Mouse (Mus musculus) CH12.LX (cell line): ENCODE results near the gene Rnf141. TPM values are rescaled to one million over a fixed set of nuclear protein-coding genes. Genes with fewer than 3 reads are reported as not detected.

Experiments used
- DNase-seq: peaks from one replicate; pipeline ENCODE4 v3.0.0-alpha.2; 2013; ENCODE audit errors: extremely low read depth
- H3K27ac ChIP-seq: 2 replicates; pipeline ENCODE4 v1.5.1; 2012; ENCODE audit warnings: low read depth, mild to moderate bottlenecking, control low read depth, moderate library complexity; ENCODE audit not compliant: insufficient read depth
- H3K27me3 ChIP-seq: replicated peaks from 2 replicates; pipeline ENCODE3; 2012; ENCODE audit warnings: inconsistent platforms
- H3K36me3 ChIP-seq, 2 experiments: replicated peaks in 1 of 2; 2 replicates each; pipeline versions ENCODE3 to v1.6.1; 2012; ENCODE audit warnings: inconsistent platforms in 1 of 2, low read length in 1 of 2, mild to moderate bottlenecking in 1 of 2, mixed read lengths in 1 of 2, moderate library complexity in 1 of 2; ENCODE audit not compliant: control insufficient read depth in 1 of 2, insufficient read depth in 1 of 2
- H3K4me1 ChIP-seq, 2 experiments: 2 replicates each; pipeline ENCODE4 v1.6.1; 2012; ENCODE audit warnings: inconsistent platforms in 1 of 2, moderate library complexity in 1 of 2; ENCODE audit not compliant: insufficient read depth in 2 of 2, control insufficient read depth in 1 of 2
- H3K4me2 ChIP-seq: 2 replicates; pipeline ENCODE4 v1.6.1; 2012; ENCODE audit warnings: low read depth, mild to moderate bottlenecking, control low read depth; ENCODE audit not compliant: poor library complexity, insufficient read depth, severe bottlenecking
- H3K4me3 ChIP-seq, 3 experiments: fragments of 150-350 bp in 1 of 3; sonication (generic) in 1 of 3; replicated peaks in 1 of 3; 2 replicates each; pipeline versions ENCODE3 to v1.5.1; 2011 to 2012; ENCODE audit warnings: low read depth in 2 of 3, low read length in 2 of 3, mild to moderate bottlenecking in 2 of 3, moderate library complexity in 2 of 3, control low read depth in 1 of 3, improper control_type of control experiment in 1 of 3, inconsistent platforms in 1 of 3, mixed read lengths in 1 of 3; ENCODE audit not compliant: poor library complexity in 1 of 3
- H3K79me2 ChIP-seq: replicated peaks from 2 replicates; pipeline ENCODE4 v1.6.1; 2012; ENCODE audit warnings: mild to moderate bottlenecking, moderate library complexity; ENCODE audit not compliant: control insufficient read depth, poor library complexity, insufficient read depth, severe bottlenecking; ENCODE audit errors: extremely low read depth
- H3K9ac ChIP-seq: 2 replicates; pipeline ENCODE4 v1.6.1; 2012; ENCODE audit warnings: low read depth, mild to moderate bottlenecking, control low read depth, moderate library complexity; ENCODE audit not compliant: insufficient read depth
- H3K9me3 ChIP-seq: replicated peaks from 2 replicates; pipeline ENCODE3; 2012; ENCODE audit warnings: low read length, inconsistent platforms, mixed read lengths
- BHLHE40 ChIP-seq: IDR thresholded peaks from 2 replicates; pipeline ENCODE4 v1.6.1; 2011; ENCODE audit warnings: mild to moderate bottlenecking, low read depth, low read length, improper control_type of control experiment
- CHD2 ChIP-seq: IDR thresholded peaks from 2 replicates; pipeline ENCODE4 v1.6.1; 2011; ENCODE audit warnings: low read length, improper control_type of control experiment
- E2F4 ChIP-seq: IDR thresholded peaks from 2 replicates; pipeline ENCODE4 v1.6.1; 2011; ENCODE audit warnings: low read depth, low read length, improper control_type of control experiment; ENCODE audit not compliant: insufficient replicate concordance
- ETS1 ChIP-seq: conservative IDR thresholded peaks from 2 replicates; pipeline ENCODE4 v1.6.1; 2012; ENCODE audit warnings: low read depth, mild to moderate bottlenecking, inconsistent platforms, low read length, improper control_type of control experiment, moderate library complexity
- IRF4 ChIP-seq: IDR thresholded peaks from 2 replicates; pipeline ENCODE4 v1.6.1; 2014; ENCODE audit warnings: low read depth, mild to moderate bottlenecking, inconsistent platforms, low read length, improper control_type of control experiment
- JUN ChIP-seq: IDR thresholded peaks from 2 replicates; pipeline ENCODE4 v1.6.1; 2011; ENCODE audit warnings: low read depth, mild to moderate bottlenecking, low read length, improper control_type of control experiment, moderate library complexity; ENCODE audit not compliant: insufficient read depth
- MAFK ChIP-seq: IDR thresholded peaks from 2 replicates; pipeline ENCODE4 v1.6.1; 2011; ENCODE audit warnings: low read length, improper control_type of control experiment; ENCODE audit not compliant: insufficient replicate concordance
- MAX ChIP-seq: IDR thresholded peaks from 2 replicates; pipeline ENCODE4 v1.6.1; 2011; ENCODE audit warnings: low read length, improper control_type of control experiment
- MAZ ChIP-seq: IDR thresholded peaks from 2 replicates; pipeline ENCODE4 v1.6.1; 2012; ENCODE audit warnings: low read depth, mild to moderate bottlenecking, inconsistent platforms, low read length, improper control_type of control experiment, moderate library complexity
- MEF2A ChIP-seq: IDR thresholded peaks from 2 replicates; pipeline ENCODE4 v1.6.1; 2014; ENCODE audit warnings: low read depth, mild to moderate bottlenecking, inconsistent platforms, low read length, improper control_type of control experiment, borderline replicate concordance
- MXI1 ChIP-seq: IDR thresholded peaks from 2 replicates; pipeline ENCODE4 v1.6.1; 2011; ENCODE audit warnings: mild to moderate bottlenecking, low read depth, low read length, improper control_type of control experiment
- MYC ChIP-seq: IDR thresholded peaks from 2 replicates; pipeline ENCODE4 v1.6.1; 2011; ENCODE audit warnings: low read depth, mild to moderate bottlenecking, improper control_type of control experiment, low read length
- NRF1 ChIP-seq: IDR thresholded peaks from 2 replicates; pipeline ENCODE4 v1.6.1; 2014; ENCODE audit warnings: low read depth, mild to moderate bottlenecking, inconsistent platforms, low read length, improper control_type of control experiment, moderate library complexity
- POLR2AphosphoS2 ChIP-seq: IDR thresholded peaks from 2 replicates; pipeline ENCODE4 v1.6.1; 2011; ENCODE audit warnings: low read depth, low read length, improper control_type of control experiment
- RCOR1 ChIP-seq: conservative IDR thresholded peaks from 2 replicates; pipeline ENCODE4 v1.6.1; 2012; ENCODE audit warnings: low read depth, mild to moderate bottlenecking, inconsistent platforms, low read length, improper control_type of control experiment
- USF2 ChIP-seq: conservative IDR thresholded peaks from 2 replicates; pipeline ENCODE4 v1.6.1; 2011; ENCODE audit warnings: low read depth, low read length, improper control_type of control experiment
- ZC3H11A ChIP-seq: IDR thresholded peaks from 2 replicates; pipeline ENCODE4 v1.6.1; 2012; ENCODE audit warnings: low read depth, mild to moderate bottlenecking, inconsistent platforms, low read length, improper control_type of control experiment
- ZKSCAN1 ChIP-seq: IDR thresholded peaks from 2 replicates; pipeline ENCODE4 v1.6.1; 2012; ENCODE audit warnings: low read depth, inconsistent platforms, low read length, improper control_type of control experiment, borderline replicate concordance
- ZNF384 ChIP-seq: IDR thresholded peaks from 2 replicates; pipeline ENCODE4 v1.6.1; 2012; ENCODE audit warnings: low read depth, low read length, improper control_type of control experiment, inconsistent platforms
- dilution Hi-C: fragments of 300-500 bp; cut with MboI; formaldehyde crosslinking; loops from 2 replicates; pipeline ENCODE4 v1.14.3; 2020; ENCODE audit warnings: low sequenced_read_pairs; ENCODE audit not compliant: extremely low pct_unique_long_range_greater_than_20kb, extremely low pct_ligation_motif_present
- in situ Hi-C: fragments of 300-500 bp; cut with MboI; formaldehyde crosslinking; loops from 3 replicates; pipeline ENCODE4 v1.14.3; 2019; ENCODE audit warnings: low sequenced_read_pairs, low pct_ligation_motif_present, low pct_unique_long_range_greater_than_20kb, mixed read lengths
- polyA plus RNA-seq: library from polyadenylated mRNA; unstranded; fragments of >175 nt; gene quantifications from 2 replicates; pipeline ENCODE4 v1.2.1, GENCODE M21; 2012; ENCODE audit warnings: low read depth; ENCODE audit not compliant: insufficient read length
- total RNA-seq, 2 experiments: library from RNA; depleted of rRNA; stranded (reverse); fragments of 300-350 nt in 1 of 2; fragments of >200 nt in 1 of 2; gene quantifications; 2 replicates each; pipeline ENCODE4 v1.2.3; 2012 to 2014

Rnf141 gene
- total and polyA plus RNA-seq, 3 experiments: 16.1 to 21.5 (median 18.1) TPM

- no peak overlapping the region for H3K27ac ChIP-seq
- no peak for TF ChIP-seq MAZ
- TF ChIP-seq USF2: no peak
- no peak for TF ChIP-seq ZNF384
- no peak for TF ChIP-seq E2F4
- no peak for TF ChIP-seq MEF2A
- no peak for TF ChIP-seq POLR2AphosphoS2
- no peak for TF ChIP-seq NRF1
- TF ChIP-seq ZKSCAN1: no peak
- no peak for TF ChIP-seq IRF4
- no peak for TF ChIP-seq ZC3H11A
- no peak for TF ChIP-seq JUN
- TF ChIP-seq RCOR1: no peak
- no peak for TF ChIP-seq MAFK
- TF ChIP-seq MAX: no peak
- no peak for TF ChIP-seq BHLHE40
- no peak for DNase-seq
- no peak overlapping the region for H3K9ac ChIP-seq
- no peaks in the 10 kb centered on the region for H3K79me2 ChIP-seq
- H3K4me3 ChIP-seq: no peak overlapping the region
- dilution Hi-C loops (no loop called here), in situ Hi-C loops (no loop called here)
- H3K4me1 ChIP-seq: peaks cover 0 to 16% of the 10 kb centered on the region in 2 experiments; a peak in 2 of 4 replicates
- H3K27me3 ChIP-seq: no peaks in the 10 kb centered on the region
- no peak overlapping the region for H3K4me2 ChIP-seq
- H3K36me3 ChIP-seq: no peaks in the 10 kb centered on the region
- H3K9me3 ChIP-seq: no peaks in the 10 kb centered on the region
These were observed 62.1 kb downstream of the Rnf141 start for GRCm38 (mm10) chr7:110782135-110782534.

DNA sequence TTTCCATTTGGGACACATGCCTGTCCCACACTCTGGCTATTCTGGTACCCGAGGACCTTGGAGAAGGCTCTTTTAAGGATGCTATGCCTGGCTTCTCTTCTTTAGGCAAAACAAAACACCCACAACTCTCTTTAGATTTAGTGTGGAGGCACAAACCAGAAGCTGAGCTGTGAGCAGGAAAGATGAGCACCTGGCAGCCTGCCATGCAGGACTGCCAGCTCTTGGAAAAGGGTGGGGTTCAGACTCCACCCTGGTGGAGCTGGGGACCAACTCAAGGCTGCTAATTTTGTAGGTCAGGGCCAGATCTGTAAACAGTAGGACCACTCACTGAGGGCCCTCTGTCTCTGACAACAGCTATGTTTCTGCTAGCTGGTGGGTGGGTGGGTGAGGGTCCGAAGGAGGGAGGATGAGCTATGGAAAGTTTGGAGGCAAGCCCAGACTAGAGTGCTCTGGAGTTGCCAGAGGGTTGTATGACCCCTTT is 63.0 kb downstream of the Rnf141 start:
- Histone ChIP-seq H3K4me1 (peaks cover 0 to 22% of the 10 kb centered on the region in 2 experiments; a peak in 2 of 4 replicates), H3K79me2 (no peaks in the 10 kb centered on the region), H3K36me3 (no peaks in the 10 kb centered on the region), H3K4me3 (no peak overlapping the region), H3K4me2 (no peak overlapping the region), H3K27ac (no peak overlapping the region), H3K9me3 (no peaks in the 10 kb centered on the region), H3K9ac (no peak overlapping the region), H3K27me3 (no peaks in the 10 kb centered on the region)
- in situ Hi-C loops: no loop called here
- no peak for DNase-seq
- dilution Hi-C loops: no loop called here
- no peak for TF ChIP-seq MYC
- TF ChIP-seq CHD2: no peak
- TF ChIP-seq ETS1: no peak
- TF ChIP-seq ZC3H11A: no peak
- no peak for TF ChIP-seq MXI1
- TF ChIP-seq E2F4: no peak
- TF ChIP-seq JUN: no peak
- no peak for TF ChIP-seq MAZ
- TF ChIP-seq USF2: no peak
